In genomic region chr1:182539023-182539940, GRCm38 (mm10) we compare ENCODE assay signal across 8 mouse cellular contexts. TPM values are rescaled to one million over a fixed set of nuclear protein-coding genes. Genes with fewer than 3 reads are reported as not detected.
A peak's percentile ranks its signal among the peaks of the same experiment; 100 is the strongest.
DNase-seq lines count a peak whose midpoint lies in the region; ATAC-seq and TF ChIP-seq lines count a peak whose summit lies in the region.

No protein-coding gene starts in this region.

- peak; percentile 89 for DNase-seq in MN1 (ENCODE audit: low spot score)
- peak; percentile 73 to 85 for DNase-seq in cerebellum, adult 2 months
- DNase-seq in forelimb bud, embryonic 11.5 days (ENCODE audit: low read depth, low spot score): peak; percentile 85
- DNase-seq in hindbrain, embryonic 10.5 days (ENCODE audit: low spot score): peak; percentile 75
- DNase-seq in layer of hippocampus, adult 9-10 months (ENCODE audit: low spot score): peak; percentile 95
- peak; percentile 97 for DNase-seq in lung, embryonic 14.5 days
- DNase-seq in thymus, postnatal 0 days (ENCODE audit: low spot score): peak; percentile 89

- peak overlapping the region; percentile 72 for H3K4me3 ChIP-seq in cerebellum, adult 2 months (replicated peaks; ENCODE audit: insufficient read depth, low read depth, low read length)
- peak overlapping the region; percentile 52 for H3K4me3 ChIP-seq in hindbrain, embryonic 10.5 days
- peak overlapping the region; percentile 21 for H3K4me3 ChIP-seq in lung, embryonic 14.5 days (ENCODE audit: low read depth, low read length)

- H3K27me3 ChIP-seq in cerebellum, adult 2 months (ENCODE audit: control insufficient read depth, insufficient read depth, low read length): no peaks in the 10 kb centered on the region
- H3K27me3 ChIP-seq in hindbrain, embryonic 10.5 days (ENCODE audit: insufficient read depth, poor library complexity, severe bottlenecking): no peaks in the 10 kb centered on the region
- H3K27me3 ChIP-seq in lung, embryonic 14.5 days (ENCODE audit: insufficient read depth, low read length): no peaks in the 10 kb centered on the region

- peak; percentile 78 for TF ChIP-seq CTCF in cerebellum, adult 2 months (IDR thresholded peaks at IDR 0.05; ENCODE audit: borderline replicate concordance, insufficient read depth, low read depth, low read length)
- peak; percentile 74 for TF ChIP-seq CTCF in lung, embryonic 14.5 days (IDR thresholded peaks at IDR 0.05; ENCODE audit: low read depth)

- H3K36me3 ChIP-seq in hindbrain, embryonic 10.5 days: no peaks in the 10 kb centered on the region
- H3K36me3 ChIP-seq in lung, embryonic 14.5 days (ENCODE audit: insufficient read depth): no peaks in the 10 kb centered on the region

- no peak overlapping the region for H3K27ac ChIP-seq in cerebellum, adult 2 months (ENCODE audit: insufficient read depth, low read length)
- H3K27ac ChIP-seq in hindbrain, embryonic 10.5 days: peak overlapping the region; percentile 90
- H3K27ac ChIP-seq in lung, embryonic 14.5 days (ENCODE audit: low read depth): no peak overlapping the region

- peak; percentile 17; the same call in 1 of the 2 replicates for TF ChIP-seq POLR2A in cerebellum, adult 2 months (IDR thresholded peaks at IDR 0.05; ENCODE audit: borderline replicate concordance, insufficient read depth, low read length)

- H3K9me3 ChIP-seq in hindbrain, embryonic 10.5 days: no peaks in the 10 kb centered on the region
- no peaks in the 10 kb centered on the region for H3K9me3 ChIP-seq in lung, embryonic 14.5 days (ENCODE audit: low read depth, low read length)

- H3K4me2 ChIP-seq in lung, embryonic 14.5 days: peak overlapping the region; percentile 54

- peak overlapping the region; percentile 40; the same call in 1 of the 2 replicates for H3K9ac ChIP-seq in lung, embryonic 14.5 days

- 15% methylated on average over 9 of the region's 9 CpGs for WGBS in cerebellum, adult 2 months
- 19% methylated on average over 9 of the region's 9 CpGs for WGBS in hindbrain, embryonic 10.5 days
- 18% methylated on average over 9 of the region's 9 CpGs for WGBS in lung, embryonic 14.5 days

- peak; percentile 84 for ATAC-seq in lung, embryonic 14.5 days (ENCODE audit: insufficient read depth)
- peak; percentile 93 for ATAC-seq in neutrophil, adult 5-6 weeks (ENCODE audit: extremely low read depth, insufficient number of reproducible peaks, low FRiP score, poor library complexity, severe bottlenecking)

- H3K4me1 ChIP-seq in cerebellum, adult 2 months (ENCODE audit: control insufficient read depth, insufficient read depth, low read length): 0 out of 2 replicates have a peak, but pooled peaks cover 4% of the 10 kb centered on the region
- H3K4me1 ChIP-seq in hindbrain, embryonic 10.5 days (replicated peaks): peaks cover 5% of the 10 kb centered on the region
- H3K4me1 ChIP-seq in lung, embryonic 14.5 days (ENCODE audit: insufficient read depth): 0 out of 2 replicates have a peak, but pooled peaks cover 3% of the 10 kb centered on the region

RNA-seq across cellular contexts. Expression of gene Capn2, which starts 21.9 kb away (rescaled TPM):
- 82.6 and 86.9 TPM in 2 replicates for polyA plus RNA-seq in cerebellum, adult 2 months (2012; rRNA removed)
- polyA plus RNA-seq in hindbrain, embryonic 10.5 days (2016; fragmentation: Nextera tagmentation; extraction: Ambion mirVana): 91.3 and 105 TPM in 2 replicates
- polyA plus RNA-seq in lung, embryonic 14.5 days (2014; fragmentation: Nextera tagmentation; extraction: Ambion mirVana): 116 and 117 TPM in 2 replicates
- 25.4 and 40.7 TPM in 2 replicates for total RNA-seq in neutrophil, adult 5-6 weeks (2017)
- 48.7 and 50.6 TPM in 2 replicates for polyA plus RNA-seq in thymus, postnatal 0 days (2015; fragmentation: Nextera tagmentation; extraction: Ambion mirVana)

RNA-seq across cellular contexts. Expression of gene Capn8, which starts 25.5 kb away (rescaled TPM):
- 0.03 and 0.08 TPM in 2 replicates for polyA plus RNA-seq in cerebellum, adult 2 months (2012; rRNA removed)
- 0.08 TPM in 1 of 2 replicates, not detected in the other for polyA plus RNA-seq in hindbrain, embryonic 10.5 days (2016; fragmentation: Nextera tagmentation; extraction: Ambion mirVana)
- polyA plus RNA-seq in lung, embryonic 14.5 days (2014; fragmentation: Nextera tagmentation; extraction: Ambion mirVana): not detected in 2 replicates
- not detected in 2 replicates for total RNA-seq in neutrophil, adult 5-6 weeks (2017)
- 0.18 and 0.21 TPM in 2 replicates for polyA plus RNA-seq in thymus, postnatal 0 days (2015; fragmentation: Nextera tagmentation; extraction: Ambion mirVana)

Comparison
In these comparisons a context has a peak if more than half of its experiments do, and no peak if none do; other contexts are left out.
1. H3K4me3 ChIP-seq: peak in every context shown above with its lines; median percentile 72 in cerebellum, adult 2 months; 52 in hindbrain, embryonic 10.5 days; 21 in lung, embryonic 14.5 days.